Mouse (Mus musculus) heart, postnatal 10 days (tissue): Measurements from ENCODE around the gene Tmem115. TPM values are rescaled to one million over a fixed set of nuclear protein-coding genes. Genes with fewer than 3 reads are reported as not detected.
"Not testable (repeated sequence)": the region's sequence is repeated elsewhere in the genome, so short reads cannot be mapped to it uniquely, and the experiment has no call there.

ENCODE experiments used
- DNase-seq, 2 experiments: peaks; one replicate each; pipeline ENCODE4 v3.0.0; 2021
- intact Hi-C: fragments of 180-260 bp; cut with DNase I; formaldehyde crosslinking; loops from one replicate; pipeline ENCODE4 v1.15.1; 2025
- total RNA-seq, 2 experiments: library from RNA; stranded (reverse); gene quantifications; 2 replicates each; pipeline ENCODE4 v1.2.3; 2021

The Tmem115 gene
- total RNA-seq, 2 experiments from 2014 or later, result 25.0 to 26.5 TPM

DNA sequence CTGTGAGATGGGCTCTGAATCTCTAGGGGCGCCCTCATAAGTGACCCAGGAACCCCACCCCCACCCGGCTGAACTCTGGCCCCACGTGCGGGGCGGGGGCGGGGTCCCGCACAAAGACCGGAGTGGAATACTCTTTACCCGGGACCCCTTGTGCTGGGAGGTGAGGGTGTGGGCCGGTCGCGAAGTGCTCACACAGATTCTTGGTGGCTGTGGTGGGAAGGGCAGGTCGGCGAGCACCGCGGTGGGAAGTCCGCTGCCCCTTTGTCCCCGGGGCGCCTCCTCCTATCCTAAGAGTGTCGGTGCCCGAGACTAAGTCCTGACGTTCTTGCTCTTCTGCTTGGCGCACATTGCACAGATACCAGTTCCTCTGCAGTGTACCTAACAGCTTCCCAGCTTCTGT, 35.5 kb downstream of the Tmem115 start:
- no peak for DNase-seq
- intact Hi-C loops, result no loop called here

DNA sequence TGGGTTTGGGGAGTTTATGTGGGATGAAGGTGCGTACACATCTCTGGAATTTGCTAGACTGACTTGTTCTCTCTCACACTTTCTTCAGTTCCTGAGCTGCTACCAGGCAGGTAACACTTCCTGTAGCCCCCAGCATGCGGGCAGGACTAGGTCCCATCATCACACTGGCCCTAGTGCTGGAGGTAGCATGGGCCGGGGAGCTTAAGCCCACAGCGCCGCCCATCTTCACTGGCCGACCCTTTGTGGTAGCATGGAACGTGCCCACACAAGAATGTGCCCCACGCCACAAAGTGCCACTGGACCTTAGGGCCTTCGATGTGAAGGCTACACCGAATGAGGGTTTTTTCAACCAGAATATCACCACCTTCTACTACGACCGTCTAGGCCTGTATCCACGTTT, 36.3 kb downstream of the Tmem115 start:
- intact Hi-C loops, result no loop called here
- DNase-seq, result no peak

DNA sequence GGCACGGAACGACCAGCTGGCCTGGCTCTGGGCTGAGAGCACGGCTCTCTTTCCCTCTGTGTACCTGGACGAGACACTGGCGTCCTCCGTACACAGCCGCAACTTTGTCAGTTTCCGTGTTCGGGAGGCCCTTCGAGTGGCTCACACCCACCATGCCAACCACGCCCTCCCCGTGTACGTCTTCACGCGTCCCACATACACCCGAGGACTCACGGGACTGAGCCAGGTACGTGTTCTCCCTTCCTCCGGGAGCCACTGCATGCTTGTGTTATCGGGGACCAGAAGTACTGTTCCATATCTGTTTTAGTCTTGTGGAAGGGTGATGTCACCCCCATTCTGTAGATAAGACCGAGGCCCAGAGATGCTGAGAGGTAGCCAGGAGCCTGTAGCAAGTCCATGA, 37.1 kb downstream of the Tmem115 start:
- intact Hi-C loops, result no loop called here
- no peak for DNase-seq

DNA sequence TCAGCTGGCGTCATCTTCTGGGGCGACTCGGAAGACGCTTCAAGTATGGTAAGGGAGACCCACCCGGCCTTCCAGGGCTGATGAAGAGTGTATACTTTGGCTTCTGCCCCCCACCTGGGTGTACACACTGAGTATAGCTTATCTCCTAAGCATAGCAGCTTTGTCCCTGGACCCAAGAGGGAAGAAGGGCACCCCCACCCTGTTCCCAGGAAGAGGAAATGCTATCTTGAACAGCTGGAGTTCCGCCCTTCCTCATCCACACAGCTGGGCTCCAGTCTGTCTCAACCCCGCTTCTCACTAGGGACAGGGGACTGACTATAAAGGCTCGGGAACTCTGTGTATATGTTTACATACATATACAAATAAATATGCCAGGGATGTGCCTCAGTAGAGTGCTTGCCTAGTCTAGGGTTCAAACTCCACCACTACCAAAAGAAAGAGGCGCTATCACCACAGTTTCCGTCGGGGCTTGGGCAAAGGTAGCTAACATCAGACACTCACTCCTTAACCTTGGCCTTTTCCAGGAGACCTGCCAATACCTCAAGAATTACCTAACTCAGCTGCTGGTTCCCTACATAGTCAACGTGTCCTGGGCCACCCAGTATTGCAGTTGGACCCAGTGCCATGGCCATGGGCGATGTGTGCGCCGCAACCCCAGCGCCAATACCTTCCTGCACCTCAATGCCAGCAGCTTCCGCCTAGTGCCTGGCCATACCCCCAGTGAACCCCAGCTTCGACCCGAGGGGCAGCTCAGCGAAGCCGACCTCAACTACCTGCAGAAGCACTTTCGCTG, 38.0 kb downstream of the Tmem115 start:
- no peak for DNase-seq
- intact Hi-C loops, result no loop called here

DNA sequence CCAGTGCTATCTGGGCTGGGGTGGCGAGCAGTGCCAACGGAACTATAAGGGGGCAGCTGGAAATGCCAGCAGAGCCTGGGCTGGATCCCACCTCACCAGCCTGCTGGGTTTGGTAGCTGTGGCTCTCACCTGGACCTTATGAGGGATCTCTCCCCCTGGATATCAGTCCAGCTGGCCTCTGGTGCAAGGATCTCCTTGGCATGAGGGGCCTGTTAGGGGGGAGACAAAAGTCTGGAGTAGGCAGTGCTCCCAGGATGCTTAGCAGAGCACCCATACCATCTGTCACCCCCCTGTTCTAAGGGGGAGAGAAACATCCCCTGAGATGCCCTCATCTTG, 38.5 kb downstream of the Tmem115 start:
- no peak for DNase-seq
- intact Hi-C loops, result no loop called here

DNA sequence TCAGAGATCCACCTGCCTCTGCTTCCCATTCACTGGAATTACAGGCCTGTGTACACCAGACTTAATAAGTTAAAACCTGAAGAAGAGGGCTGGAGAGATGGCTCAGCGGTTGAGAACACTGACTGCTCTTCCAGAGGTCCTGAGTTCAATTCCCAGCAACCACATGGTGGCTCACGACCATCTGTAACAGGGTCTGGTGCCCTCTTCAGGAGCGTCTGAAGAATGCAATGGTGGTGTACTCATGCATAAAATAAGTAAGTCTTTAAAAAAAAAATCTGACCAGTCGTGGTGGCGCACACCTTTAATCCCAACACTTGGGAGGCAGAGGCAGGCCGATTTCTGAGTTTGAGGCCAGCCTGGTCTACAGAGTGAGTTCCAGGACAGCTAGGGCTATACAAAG, 40.0 kb downstream of the Tmem115 start:
- intact Hi-C loops, DNase-seq: not testable (repeated sequence)

DNA sequence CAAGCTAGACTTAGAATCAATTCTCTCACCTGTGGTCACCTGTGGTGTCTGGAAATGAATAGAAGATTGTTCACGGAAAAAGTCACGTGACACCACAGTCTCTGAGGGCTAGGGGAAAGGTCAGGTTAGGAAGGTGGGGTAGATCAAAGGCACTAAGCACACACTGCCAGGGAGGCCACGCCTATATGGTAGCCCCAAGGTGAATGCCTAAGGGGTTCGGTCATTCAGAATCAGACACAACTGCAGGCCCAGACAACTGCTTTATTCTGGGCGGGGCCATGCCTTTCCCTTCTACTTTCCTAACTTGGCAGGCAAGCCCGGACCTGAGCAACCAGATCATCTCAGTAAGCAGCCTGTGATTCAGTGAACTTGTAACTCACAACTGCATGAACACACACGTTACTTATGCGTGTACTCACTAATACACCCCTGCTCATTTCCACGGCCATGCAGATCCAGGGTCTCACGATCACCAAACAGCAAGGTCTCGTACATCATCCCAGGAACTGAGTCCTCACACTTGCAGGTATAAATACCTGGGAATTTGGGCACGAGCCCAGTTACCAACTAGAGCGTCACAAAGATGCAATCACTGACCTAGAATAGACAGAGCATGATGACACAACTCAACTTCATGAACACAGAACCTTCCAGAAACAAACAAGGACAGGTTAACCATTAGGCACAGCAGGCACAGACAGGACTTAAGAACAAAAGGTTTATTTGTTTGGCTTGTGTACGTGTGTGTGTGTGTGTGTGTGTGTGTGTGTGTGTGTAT, 42.0 kb downstream of the Tmem115 start:
- DNase-seq, result no peak
- intact Hi-C loops, result no loop called here

DNA sequence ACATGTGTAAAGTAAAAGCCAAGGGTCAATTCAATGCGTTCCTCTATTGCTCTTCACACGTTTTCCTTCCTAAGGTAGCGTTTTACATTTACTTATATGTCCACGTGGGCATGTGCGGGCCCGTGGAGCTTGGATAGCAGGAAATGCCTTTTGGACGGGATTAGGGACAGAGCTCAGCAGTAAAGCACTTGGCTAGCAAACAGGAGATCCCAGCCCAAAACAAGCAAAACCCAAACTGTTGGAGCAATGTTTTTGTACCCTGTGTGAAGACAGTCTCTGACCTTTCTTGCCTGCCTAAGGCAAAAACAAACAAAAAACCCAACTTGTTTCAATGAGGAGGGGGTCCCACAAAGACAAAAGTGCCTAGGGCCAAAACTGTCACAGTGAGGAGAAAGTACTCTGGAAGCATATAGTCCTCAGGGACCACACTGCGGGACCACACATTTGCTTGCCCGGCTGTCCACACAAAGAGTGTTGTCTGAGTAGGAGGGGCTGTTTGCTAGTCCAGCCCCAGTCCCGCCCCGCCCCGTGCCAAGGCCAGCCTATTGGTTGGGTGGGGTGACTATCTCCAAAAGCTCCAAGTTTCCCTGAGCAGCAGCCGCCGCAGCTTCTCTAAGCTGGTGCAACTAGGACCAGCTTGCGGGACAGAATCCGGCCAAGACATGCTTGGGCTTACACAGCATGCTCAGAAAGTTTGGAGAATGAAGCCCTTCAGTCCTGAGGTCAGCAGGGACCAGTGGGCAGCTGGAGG, 42.8 kb downstream of the Tmem115 start, which contains the start of gene Hyal1:
Hyal1 (plus strand) TSS at position 571 of the 751 bp plus-strand sequence.
- intact Hi-C loops, result no loop called here
- peak; percentile 88 to 90 for DNase-seq

DNA sequence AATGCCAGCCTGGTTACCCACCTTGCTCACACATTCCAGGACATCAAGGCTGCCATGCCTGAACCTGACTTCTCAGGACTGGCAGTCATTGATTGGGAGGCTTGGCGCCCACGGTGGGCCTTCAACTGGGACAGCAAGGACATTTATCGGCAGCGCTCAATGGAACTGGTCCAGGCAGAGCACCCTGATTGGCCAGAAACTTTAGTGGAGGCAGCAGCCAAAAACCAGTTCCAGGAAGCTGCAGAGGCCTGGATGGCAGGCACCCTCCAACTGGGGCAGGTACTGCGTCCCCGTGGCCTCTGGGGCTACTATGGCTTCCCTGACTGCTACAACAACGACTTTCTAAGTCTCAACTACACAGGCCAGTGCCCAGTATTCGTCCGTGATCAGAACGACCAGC, 44.1 kb downstream of the Tmem115 start:
- intact Hi-C loops, result no loop called here

DNA sequence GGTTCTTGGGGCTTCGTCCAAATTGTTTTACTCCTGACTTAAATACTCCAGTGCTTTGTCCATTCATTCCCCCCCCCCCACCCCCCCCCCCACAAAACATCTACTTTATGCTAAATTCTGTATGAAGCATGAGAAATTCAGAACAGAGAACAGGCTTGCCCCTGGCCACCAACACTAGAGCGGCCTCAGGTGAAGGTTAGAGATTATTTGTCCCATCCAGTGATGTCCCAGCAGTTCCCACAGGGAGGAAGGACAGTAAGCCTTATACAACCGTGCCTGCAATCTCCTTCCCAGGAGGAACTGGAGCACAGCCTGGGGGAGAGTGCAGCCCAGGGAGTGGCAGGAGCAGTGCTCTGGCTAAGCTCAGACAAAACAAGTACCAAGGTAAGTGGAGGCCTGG, 44.8 kb downstream of the Tmem115 start, which contains the start of gene Naa80:
Naa80 (plus strand) TSS at position 301 of the 400 bp plus-strand sequence.
- intact Hi-C loops, result no loop called here
- no peak for DNase-seq

More for the DNA sequence above, 44.1 kb downstream of the Tmem115 start:
- no peak for DNase-seq

DNA sequence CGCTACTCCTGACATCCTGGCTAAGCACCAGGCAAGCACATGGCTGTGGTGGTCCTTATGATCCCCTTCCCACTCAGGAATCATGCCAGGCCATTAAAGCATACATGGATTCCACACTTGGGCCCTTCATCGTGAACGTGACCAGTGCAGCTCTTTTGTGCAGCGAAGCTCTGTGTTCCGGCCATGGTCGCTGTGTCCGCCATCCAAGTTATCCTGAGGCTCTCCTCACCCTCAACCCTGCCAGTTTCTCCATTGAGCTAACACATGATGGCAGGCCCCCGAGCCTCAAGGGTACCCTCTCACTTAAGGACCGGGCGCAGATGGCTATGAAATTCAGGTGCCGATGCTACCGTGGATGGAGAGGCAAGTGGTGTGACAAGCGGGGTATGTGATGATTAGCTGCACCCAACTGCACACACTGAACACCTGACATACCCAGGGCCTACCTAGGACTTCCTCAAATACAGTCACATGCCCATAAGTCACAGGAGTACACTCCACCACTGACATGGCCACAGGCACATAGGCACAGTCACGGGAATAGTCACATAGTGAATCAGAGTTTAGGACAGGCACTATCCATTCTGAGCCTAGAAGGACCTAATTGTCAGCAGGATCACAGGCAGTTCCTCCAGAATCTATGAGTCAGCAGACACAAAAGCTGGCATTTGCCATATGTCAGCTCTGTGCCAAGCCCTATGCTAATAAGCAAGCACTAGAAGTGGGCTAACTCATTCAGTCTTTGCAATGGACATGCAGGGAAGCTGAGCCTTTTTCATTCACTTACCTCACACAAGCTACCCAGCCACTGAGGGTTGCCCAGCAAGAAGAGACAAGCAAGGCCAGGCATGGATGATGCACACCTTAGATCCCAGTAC, 45.5 kb downstream of the Tmem115 start:
- DNase-seq, result no peak
- intact Hi-C loops, result no loop called here

DNA sequence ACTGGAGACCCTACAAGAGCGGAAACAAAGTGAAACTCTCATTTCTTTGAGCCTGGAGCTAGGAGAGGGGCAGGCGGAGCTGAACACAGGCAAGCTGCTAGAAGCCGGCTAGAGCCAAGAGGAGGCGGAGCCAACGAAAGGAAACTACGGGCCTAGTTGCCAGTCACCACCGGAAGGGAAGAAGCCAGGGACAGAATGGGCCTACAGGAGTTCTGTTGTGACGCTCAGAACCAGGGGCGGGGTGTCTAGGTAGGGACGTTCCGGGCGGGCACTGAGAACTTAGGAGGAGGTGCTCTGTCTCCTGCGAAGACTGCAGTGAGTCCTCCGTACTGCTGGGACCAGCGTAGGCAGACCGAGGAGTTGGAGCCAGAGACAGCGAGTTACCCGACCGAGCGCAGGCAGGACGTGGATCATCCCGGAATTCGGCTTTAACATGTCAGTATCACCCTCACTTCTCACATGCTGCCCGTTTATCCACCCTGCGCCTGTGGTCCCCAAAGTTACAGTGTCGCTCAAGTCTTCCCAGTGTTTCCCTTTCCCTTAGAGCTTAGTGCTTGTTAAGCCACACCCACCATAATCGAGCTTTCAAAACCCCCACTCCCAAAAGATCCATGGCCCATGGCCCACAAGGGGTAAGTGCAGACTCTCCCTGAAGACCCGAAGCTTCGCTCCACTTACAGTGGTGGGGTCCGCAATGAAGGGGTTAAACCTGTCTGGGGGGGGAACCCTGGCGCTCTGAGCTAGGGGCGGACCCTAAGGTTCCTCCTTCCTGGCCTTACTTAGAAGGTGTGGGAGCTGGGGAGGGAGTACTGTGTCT, 47.0 kb downstream of the Tmem115 start, which contains the start of gene Hyal3:
Hyal3 (plus strand) TSS at position 318 of the 817 bp plus-strand sequence.
- DNase-seq, result peak; percentile 95

DNA sequence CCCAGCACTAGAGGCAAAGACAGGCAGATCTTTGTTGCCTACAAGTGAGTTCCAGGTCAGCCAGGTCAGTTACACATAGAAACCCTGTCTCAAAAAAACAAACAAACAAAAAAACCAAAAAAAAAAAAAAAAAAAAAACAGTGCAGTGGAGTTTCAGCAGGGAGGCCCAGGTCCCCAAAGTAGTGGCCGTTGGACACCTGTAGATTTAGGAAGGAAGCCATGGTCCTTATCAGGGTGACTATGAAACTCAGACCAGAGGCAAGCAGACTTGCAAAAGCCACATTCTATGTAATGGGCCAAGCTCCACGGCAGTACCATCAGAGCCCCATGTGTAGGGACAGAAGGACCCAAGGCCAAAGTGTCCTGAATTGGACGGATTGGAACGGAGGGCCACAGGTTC, 47.8 kb downstream of the Tmem115 start:
- no peak for DNase-seq
- intact Hi-C loops, result no loop called here

More for the DNA sequence above, 47.0 kb downstream of the Tmem115 start, which contains the start of gene Hyal3:
- intact Hi-C loops, result no loop called here

DNA sequence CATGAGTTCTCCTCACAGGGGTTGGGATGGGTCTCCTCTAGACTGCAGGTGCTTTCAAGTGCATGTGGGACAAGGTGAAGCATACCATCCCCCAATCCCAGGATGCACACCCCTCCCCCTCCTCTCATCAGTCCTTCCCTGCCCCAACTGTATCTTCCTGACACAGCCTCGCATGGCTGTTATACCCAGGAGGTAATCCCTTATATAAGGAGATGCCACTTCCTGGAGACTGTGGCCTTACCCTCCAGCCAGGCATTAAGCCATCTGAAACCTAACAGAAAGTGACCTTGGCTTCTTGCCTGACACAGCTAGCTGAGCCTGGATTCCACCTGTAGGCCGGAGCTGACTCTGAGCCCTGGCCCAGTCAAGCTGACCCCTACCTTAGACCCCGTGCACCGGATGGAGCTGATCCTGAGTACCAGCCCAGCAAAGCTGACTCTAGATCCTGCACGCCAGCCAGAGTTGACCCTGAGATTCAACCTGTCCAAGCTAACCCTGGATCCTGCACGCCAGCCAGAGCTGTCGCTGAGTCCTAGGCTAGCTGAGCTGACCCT, 48.8 kb downstream of the Tmem115 start:
- DNase-seq, result no peak
- intact Hi-C loops, result no loop called here

DNA sequence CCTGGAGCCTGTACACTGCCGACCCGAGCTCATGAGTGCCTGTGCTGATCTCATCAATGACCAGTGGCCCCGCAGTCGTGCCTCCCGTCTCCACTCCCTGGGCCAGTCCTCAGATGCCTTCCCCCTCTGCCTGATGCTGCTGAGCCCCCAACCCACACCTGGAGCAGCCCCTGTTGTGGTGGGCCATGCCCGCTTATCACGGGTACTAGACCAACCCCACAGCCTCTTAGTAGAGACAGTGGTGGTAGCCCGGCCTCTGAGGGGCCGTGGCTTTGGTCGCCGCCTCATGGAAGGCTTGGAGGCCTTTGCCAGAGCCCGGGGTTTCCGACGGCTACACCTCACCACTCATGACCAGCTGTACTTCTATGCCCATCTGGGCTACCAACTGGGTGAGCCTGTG, 49.4 kb downstream of the Tmem115 start:
- intact Hi-C loops, result no loop called here
- DNase-seq, result no peak

DNA sequence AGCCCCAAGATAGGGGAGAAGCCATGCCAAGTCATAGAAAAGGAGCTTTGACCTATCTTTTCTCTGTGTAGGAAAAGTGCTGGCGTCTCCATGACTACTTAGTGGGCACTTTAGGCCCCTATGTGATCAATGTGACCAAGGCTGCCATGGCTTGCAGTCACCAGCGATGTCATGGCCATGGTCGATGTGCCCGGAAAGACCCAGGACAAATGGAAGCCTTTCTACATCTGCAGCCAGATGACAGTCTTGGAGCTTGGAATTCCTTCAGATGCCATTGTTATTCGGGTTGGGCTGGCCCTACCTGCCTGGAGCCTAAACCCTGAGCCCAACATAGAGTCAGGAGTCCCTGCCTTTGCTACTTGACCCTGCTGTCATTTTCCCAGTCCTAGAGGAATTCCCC, 52.8 kb downstream of the Tmem115 start:
- intact Hi-C loops, result no loop called here
- DNase-seq, result no peak

DNA sequence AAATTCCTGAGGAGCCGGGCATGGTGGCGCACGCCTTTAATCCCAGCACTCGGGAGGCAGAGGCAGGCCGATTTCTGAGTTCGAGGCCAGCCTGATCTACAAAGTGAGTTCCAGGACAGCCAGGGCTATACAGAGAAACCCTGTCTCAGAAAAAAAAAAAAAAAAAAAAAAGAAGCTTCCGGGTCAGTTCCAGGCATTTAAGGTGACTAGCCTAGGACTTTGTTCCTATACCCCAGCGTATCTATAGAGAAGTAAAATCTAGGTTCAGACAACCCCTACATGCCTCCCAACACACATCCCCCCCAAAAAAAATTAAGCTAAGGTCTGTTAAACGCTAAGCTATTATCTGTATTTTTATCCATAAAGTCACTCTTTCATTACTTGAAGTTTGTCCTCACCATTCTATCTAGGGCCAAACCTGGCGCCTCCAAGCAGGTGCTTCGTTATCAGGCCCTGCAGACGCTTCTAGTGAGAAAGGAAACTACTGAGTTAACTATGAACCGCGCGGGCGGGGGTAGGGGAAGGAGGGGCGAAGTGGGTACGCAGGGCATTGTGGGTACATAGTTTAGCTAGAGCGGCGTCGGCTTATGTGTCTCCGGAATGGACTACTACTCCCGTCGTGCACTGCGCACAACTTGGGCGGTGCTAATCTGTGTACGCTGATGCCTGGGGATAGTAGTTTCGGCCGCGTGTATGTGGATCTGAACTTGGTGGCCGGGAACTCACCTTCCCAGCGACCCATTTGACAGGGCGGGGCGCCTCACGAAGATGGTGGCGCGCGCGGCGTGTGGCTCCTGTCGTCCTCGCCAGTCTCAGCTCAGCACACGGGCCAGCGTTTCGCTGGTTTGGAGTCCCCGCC, 53.5 kb downstream of the Tmem115 start, which contains the start of gene Ifrd2:
Ifrd2 (plus strand) TSS at position 669 of the 859 bp plus-strand sequence.
- DNase-seq, result peak; percentile 98 to 99
- intact Hi-C loops, result no loop called here
